Mouse (Mus musculus) midbrain, embryonic 11.5 days (tissue): ENCODE data around the gene Robo3. TPM values are rescaled to one million over a fixed set of nuclear protein-coding genes. Genes with fewer than 3 reads are reported as not detected.

Source experiments
- ATAC-seq: fragments of 200-750 bp; cut with Nextera tagmentation; 2 replicates; pipeline ENCODE4 v1.8.0; 2017; ENCODE audit warnings: moderate TSS enrichment, moderate library complexity; ENCODE audit not compliant: low FRiP score
- DNase-seq: peaks from one replicate; pipeline ENCODE4 v3.0.0; 2015; ENCODE audit warnings: low spot score; ENCODE audit errors: missing footprints
- H3K27ac ChIP-seq: fragments of 300-500 bp; sonication (generic); 2 replicates; pipeline ENCODE4 v1.5.1; 2014; ENCODE audit warnings: low read depth, low read length
- H3K27me3 ChIP-seq: fragments of 300-500 bp; sonication (generic); 2 replicates; pipeline ENCODE4 v1.6.1; 2014; ENCODE audit warnings: mild to moderate bottlenecking, low read length, moderate library complexity, mixed read lengths; ENCODE audit not compliant: control insufficient read depth, insufficient read depth
- H3K36me3 ChIP-seq: fragments of 300-500 bp; sonication (generic); 2 replicates; pipeline ENCODE4 v1.6.1; 2014; ENCODE audit warnings: mild to moderate bottlenecking, low read length, moderate library complexity, mixed read lengths; ENCODE audit not compliant: control insufficient read depth, insufficient read depth
- H3K4me1 ChIP-seq: fragments of 300-500 bp; sonication (generic); 2 replicates; pipeline ENCODE4 v1.6.1; 2014; ENCODE audit warnings: low read length; ENCODE audit not compliant: control insufficient read depth, insufficient read depth
- H3K4me2 ChIP-seq: fragments of 300-500 bp; sonication (generic); 2 replicates; pipeline ENCODE4 v1.6.1; 2014; ENCODE audit warnings: mild to moderate bottlenecking, moderate library complexity
- H3K4me3 ChIP-seq: fragments of 300-500 bp; sonication (generic); 2 replicates; pipeline ENCODE4 v1.5.1; 2014; ENCODE audit warnings: low read depth, low read length
- H3K9ac ChIP-seq: fragments of 300-500 bp; sonication (generic); 2 replicates; pipeline ENCODE4 v1.6.1; 2014; ENCODE audit warnings: low read length
- H3K9me3 ChIP-seq: fragments of 300-500 bp; sonication (generic); 2 replicates; pipeline ENCODE4 v1.6.1; 2016; ENCODE audit warnings: low read length; ENCODE audit not compliant: control insufficient read depth
- WGBS: fragments of 180-500 bp; shearing (Covaris S2); extraction: QIAGEN DNeasy Blood & Tissue Kit; methylation state at CpG from one replicate; pipeline ENCODE4 v1.1.7; 2014; 5-methylcytosine and 5-hydroxymethylcytosine counted together
- polyA plus RNA-seq: library from polyadenylated mRNA; unstranded; fragments of >200 nt; fragmentation: Nextera tagmentation; extraction: Ambion mirVana; gene quantifications from 2 replicates; pipeline ENCODE4 v1.2.1, GENCODE M21; 2014

Robo3 gene
- polyA plus RNA-seq, 1 experiment from 2014 or later = 40.1 TPM

GRCm38 (mm10) chr9:37456481-37456910 is 23.4 kb upstream of the Robo3 start:
- peaks cover 94% of the 10 kb centered on the region for H3K27me3 ChIP-seq
- no peaks in the 10 kb centered on the region for H3K9me3 ChIP-seq
- H3K4me1 ChIP-seq = peaks cover 38% of the 10 kb centered on the region
- no peak overlapping the region for H3K9ac ChIP-seq
- no peaks in the 10 kb centered on the region for H3K36me3 ChIP-seq
- DNase-seq (peak; percentile 93), ATAC-seq (peak; percentile 33; the same call in 1 of the 2 replicates)
- H3K27ac ChIP-seq = no peak overlapping the region
- WGBS = 0% methylated on average over 20 of the region's 20 CpGs
- peak overlapping the region; percentile 47 for H3K4me2 ChIP-seq
- peak overlapping the region; percentile 27 for H3K4me3 ChIP-seq

- DNase-seq = peak; percentile 91
- Histone ChIP-seq H3K9ac (no peak overlapping the region), H3K27me3 (peaks cover 94% of the 10 kb centered on the region), H3K4me1 (peaks cover 41% of the 10 kb centered on the region), H3K4me2 (no peak overlapping the region), H3K36me3 (no peaks in the 10 kb centered on the region), H3K27ac (no peak overlapping the region), H3K4me3 (no peak overlapping the region), H3K9me3 (no peaks in the 10 kb centered on the region)
- 4% methylated on average over 8 of the region's 8 CpGs for WGBS
- ATAC-seq = no peak
Observed at GRCm38 (mm10) chr9:37455868-37456267, 22.8 kb upstream of the Robo3 start.

- no peak overlapping the region for H3K9ac ChIP-seq
- peak; percentile 49 for ATAC-seq
- WGBS = 6% methylated on average over 3 of the region's 3 CpGs
- peak overlapping the region; percentile 10; the same call in 1 of the 2 replicates for H3K27ac ChIP-seq
- peaks cover 34% of the 10 kb centered on the region for H3K4me1 ChIP-seq
- H3K4me2 ChIP-seq = peak overlapping the region; percentile 1; the same call in 1 of the 2 replicates
- no peak overlapping the region for H3K4me3 ChIP-seq
- peaks cover 88% of the 10 kb centered on the region for H3K27me3 ChIP-seq
- DNase-seq = peak; percentile 84
- H3K9me3 ChIP-seq = no peaks in the 10 kb centered on the region
- no peaks in the 10 kb centered on the region for H3K36me3 ChIP-seq
Observed at GRCm38 (mm10) chr9:37454991-37455390, 21.9 kb upstream of the Robo3 start.

- H3K9ac ChIP-seq = no peak overlapping the region
- H3K4me2 ChIP-seq = no peak overlapping the region
- ATAC-seq (peak; percentile 78), DNase-seq (peak; percentile 92)
- H3K36me3 ChIP-seq = no peaks in the 10 kb centered on the region
- peaks cover 80% of the 10 kb centered on the region for H3K27me3 ChIP-seq
- H3K27ac ChIP-seq = peak overlapping the region; percentile 10; the same call in 1 of the 2 replicates
- 3% methylated on average over 6 of the region's 6 CpGs for WGBS
- H3K4me1 ChIP-seq = peaks cover 30% of the 10 kb centered on the region
- H3K4me3 ChIP-seq = no peak overlapping the region
- H3K9me3 ChIP-seq = no peaks in the 10 kb centered on the region
Observed at GRCm38 (mm10) chr9:37454011-37454492, 21.0 kb upstream of the Robo3 start.

- no peak overlapping the region for H3K4me2 ChIP-seq
- H3K27ac ChIP-seq = no peak overlapping the region
- no peaks in the 10 kb centered on the region for H3K9me3 ChIP-seq
- ATAC-seq = no peak
- no peak overlapping the region for H3K4me3 ChIP-seq
- H3K4me1 ChIP-seq = peaks cover 30% of the 10 kb centered on the region
- H3K36me3 ChIP-seq = no peaks in the 10 kb centered on the region
- DNase-seq = no peak
- no peak overlapping the region for H3K9ac ChIP-seq
- WGBS = 32% methylated on average over 4 of the region's 4 CpGs
- H3K27me3 ChIP-seq = peaks cover 73% of the 10 kb centered on the region
Observed at GRCm38 (mm10) chr9:37453328-37453727, 20.3 kb upstream of the Robo3 start.

GRCm38 (mm10) chr9:37452401-37452800 is 19.4 kb upstream of the Robo3 start:
- peak overlapping the region; percentile 16; the same call in 1 of the 2 replicates for H3K4me2 ChIP-seq
- peaks cover 64% of the 10 kb centered on the region for H3K27me3 ChIP-seq
- DNase-seq (peak; percentile 88), ATAC-seq (no peak)
- H3K36me3 ChIP-seq = no peaks in the 10 kb centered on the region
- peaks cover 30% of the 10 kb centered on the region for H3K4me1 ChIP-seq
- H3K4me3 ChIP-seq = no peak overlapping the region
- no peak overlapping the region for H3K9ac ChIP-seq
- H3K27ac ChIP-seq = no peak overlapping the region
- no peaks in the 10 kb centered on the region for H3K9me3 ChIP-seq
- WGBS = 0% methylated on average over 5 of the region's 5 CpGs

GRCm38 (mm10) chr9:37437772-37438735 is 5.0 kb upstream of the Robo3 start:
- WGBS = 61% methylated on average over 3 of the region's 3 CpGs
- ATAC-seq (peak; percentile 41; the same call in 1 of the 2 replicates), DNase-seq (no peak)
- H3K4me3 ChIP-seq = no peak overlapping the region
- no peak overlapping the region for H3K9ac ChIP-seq
- H3K4me2 ChIP-seq = no peak overlapping the region
- H3K9me3 ChIP-seq = no peaks in the 10 kb centered on the region
- H3K36me3 ChIP-seq = no peaks in the 10 kb centered on the region
- H3K27ac ChIP-seq = no peak overlapping the region
- H3K4me1 ChIP-seq = peaks cover 5% of the 10 kb centered on the region; the same call in 1 of the 2 replicates
- peaks cover 42% of the 10 kb centered on the region for H3K27me3 ChIP-seq

GRCm38 (mm10) chr9:37435616-37436015 is 2.6 kb upstream of the Robo3 start:
- peak; percentile 87 for DNase-seq
- Histone ChIP-seq H3K36me3 (no peaks in the 10 kb centered on the region), H3K4me1 (peaks cover 8% of the 10 kb centered on the region; the same call in 1 of the 2 replicates), H3K4me2 (no peak overlapping the region), H3K27ac (no peak overlapping the region; the same call in 1 of the 2 replicates), H3K9me3 (no peaks in the 10 kb centered on the region), H3K27me3 (peaks cover 66% of the 10 kb centered on the region), H3K4me3 (no peak overlapping the region), H3K9ac (no peak overlapping the region)
- WGBS = 2% methylated on average over 4 of the region's 4 CpGs
- ATAC-seq = no peak

GRCm38 (mm10) chr9:37434932-37435331 is 1.9 kb upstream of the Robo3 start:
- Histone ChIP-seq H3K4me1 (peaks cover 8% of the 10 kb centered on the region; the same call in 1 of the 2 replicates), H3K9ac (no peak overlapping the region), H3K27ac (no peak overlapping the region), H3K27me3 (peaks cover 70% of the 10 kb centered on the region), H3K4me2 (no peak overlapping the region), H3K9me3 (no peaks in the 10 kb centered on the region), H3K36me3 (no peaks in the 10 kb centered on the region), H3K4me3 (no peak overlapping the region)
- DNase-seq (peak; percentile 94), ATAC-seq (peak; percentile 56; the same call in 1 of the 2 replicates)
- WGBS = 0% methylated on average over 14 of the region's 14 CpGs
